Mouse (Mus musculus): ENCODE measurements around the gene Aldh18a1.

DNA sequence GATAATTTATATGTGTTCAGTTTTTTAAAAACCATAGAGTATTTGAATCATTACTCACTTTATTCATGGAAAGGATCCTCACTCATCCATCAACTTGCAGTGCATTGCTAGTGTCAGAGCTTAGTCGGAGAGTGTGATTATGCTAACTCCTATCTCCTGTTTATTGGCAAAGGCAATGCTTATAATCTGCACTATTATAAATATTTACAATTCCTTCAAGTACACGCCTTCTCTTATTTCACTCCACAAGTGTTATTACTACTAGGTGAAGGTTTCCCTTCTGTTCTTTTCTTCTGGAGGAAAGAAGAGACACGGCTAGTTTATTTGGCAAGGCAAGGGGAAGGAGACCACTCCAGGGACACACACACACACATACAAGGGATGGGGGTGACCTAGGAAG, 43.9 kb upstream of the Aldh18a1 start:
- no peak for TF ChIP-seq USF2 (conservative IDR thresholded peaks at IDR 0.05; ENCODE audit: low read depth, low read length)
- TF ChIP-seq CTCF (conservative IDR thresholded peaks at IDR 0.05 in 1 of 2, IDR thresholded peaks at IDR 0.05 in 1 of 2; ENCODE audit: low read depth in 2 of 2, low read length in 2 of 2), result no peak

Measured in CH12.LX (cell line).